Mouse (Mus musculus) liver, embryonic 13.5 days (tissue): ENCODE data around the gene Ndfip2. TPM values are rescaled to one million over a fixed set of nuclear protein-coding genes. Genes with fewer than 3 reads are reported as not detected.

Source experiments
- ATAC-seq: fragments of 200-750 bp; cut with Nextera tagmentation; 2 replicates; pipeline ENCODE4 v1.8.0; 2017; ENCODE audit warnings: low read depth, mild to moderate bottlenecking, moderate number of reproducible peaks, moderate library complexity
- DNase-seq: peaks from one replicate; pipeline ENCODE4 v3.0.0; 2022
- H3K27ac ChIP-seq: fragments of 300-500 bp; sonication (generic); 2 replicates; pipeline ENCODE4 v1.5.1; 2015; ENCODE audit warnings: moderate library complexity, mild to moderate bottlenecking, inconsistent platforms
- H3K27me3 ChIP-seq: fragments of 300-500 bp; sonication (generic); 2 replicates; pipeline ENCODE4 v1.6.1; 2015; ENCODE audit warnings: mild to moderate bottlenecking, inconsistent platforms
- H3K36me3 ChIP-seq: fragments of 300-500 bp; sonication (generic); 2 replicates; pipeline ENCODE4 v1.6.1; 2015; ENCODE audit warnings: mild to moderate bottlenecking, inconsistent platforms
- H3K4me1 ChIP-seq: fragments of 300-500 bp; sonication (generic); replicated peaks from 2 replicates; pipeline ENCODE4 v1.6.1; 2015; ENCODE audit warnings: inconsistent platforms
- H3K4me2 ChIP-seq: fragments of 300-500 bp; sonication (generic); 2 replicates; pipeline ENCODE4 v1.6.1; 2015; ENCODE audit warnings: inconsistent platforms, mild to moderate bottlenecking, moderate library complexity
- H3K4me3 ChIP-seq: fragments of 300-500 bp; sonication (generic); replicated peaks from 2 replicates; pipeline ENCODE4 v1.5.1; 2015; ENCODE audit warnings: mild to moderate bottlenecking, inconsistent platforms
- H3K9ac ChIP-seq: fragments of 300-500 bp; sonication (generic); 2 replicates; pipeline ENCODE4 v1.6.1; 2015; ENCODE audit warnings: mild to moderate bottlenecking, inconsistent platforms
- H3K9me3 ChIP-seq: fragments of 300-500 bp; sonication (generic); replicated peaks from 2 replicates; pipeline ENCODE4 v1.6.1; 2016; ENCODE audit warnings: inconsistent platforms
- WGBS: fragments of 180-500 bp; shearing (Covaris S2); methylation state at CpG from one replicate; pipeline ENCODE4 v1.1.7; 2015; ENCODE audit not compliant: insufficient replicate concordance; 5-methylcytosine and 5-hydroxymethylcytosine counted together
- polyA plus RNA-seq: library from polyadenylated mRNA; unstranded; fragments of >200 nt; fragmentation: Nextera tagmentation; extraction: Ambion mirVana; gene quantifications from 2 replicates; pipeline ENCODE4 v1.2.1, GENCODE M21; 2015

The Ndfip2 gene
- polyA plus RNA-seq: 18.5 and 23.4 TPM in 2 replicates

- DNase-seq: peak; percentile 77
- Histone ChIP-seq H3K9me3 (no peaks in the 10 kb centered on the region), H3K4me3 (peak within 1 kb of the TSS; percentile 82), H3K36me3 (no peaks in the 10 kb centered on the region), H3K9ac (peak within 1 kb of the TSS; percentile 86), H3K4me1 (peaks cover 19% of the 10 kb centered on the region), H3K27ac (peak within 1 kb of the TSS; percentile 82), H3K4me2 (peak within 1 kb of the TSS; percentile 92), H3K27me3 (no peaks in the 10 kb centered on the region)
- under 1% methylated on average over 70 of the region's 70 CpGs for WGBS
- ATAC-seq: peak; percentile 96
These were observed at the start of gene Ndfip2 for GRCm38 (mm10) chr14:105258379-105259034. Gene Ndfip2, plus strand, starts transcription at chr14:105258573.

GRCm38 (mm10) chr14:105219525-105220376 is 38.6 kb upstream of the Ndfip2 start:
- no peak overlapping the region for H3K4me2 ChIP-seq
- H3K9me3 ChIP-seq: no peaks in the 10 kb centered on the region
- H3K9ac ChIP-seq: no peak overlapping the region
- no peak for ATAC-seq
- H3K27ac ChIP-seq: no peak overlapping the region
- H3K36me3 ChIP-seq: no peaks in the 10 kb centered on the region
- H3K4me3 ChIP-seq: no peak overlapping the region
- no peak for DNase-seq
- no peaks in the 10 kb centered on the region for H3K27me3 ChIP-seq
- WGBS: 64% methylated on average over 9 of the region's 9 CpGs
- no peaks in the 10 kb centered on the region for H3K4me1 ChIP-seq

DNA sequence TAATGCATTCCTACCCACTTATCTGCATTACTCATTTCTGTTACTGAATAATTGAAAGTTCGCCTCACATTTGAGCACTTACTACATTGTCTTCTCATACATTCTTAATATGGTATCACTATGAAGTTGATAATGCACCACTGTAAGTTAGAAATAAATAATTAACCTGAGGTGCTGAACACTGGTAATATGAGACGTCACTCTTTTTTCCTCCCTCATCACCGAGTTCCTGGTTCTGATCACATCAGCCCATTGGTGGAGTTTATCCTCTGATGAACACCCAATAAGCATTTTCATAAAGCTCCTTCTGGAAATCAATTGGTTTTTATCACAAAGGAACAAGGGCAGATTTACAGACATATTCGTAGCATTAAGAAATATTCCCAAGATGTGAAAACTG is 36.1 kb upstream of the Ndfip2 start:
- no peaks in the 10 kb centered on the region for H3K4me1 ChIP-seq
- no peak overlapping the region for H3K4me3 ChIP-seq
- H3K9ac ChIP-seq: no peak overlapping the region
- ATAC-seq (no peak), DNase-seq (no peak)
- WGBS: 60% methylated on average over 4 of the region's 4 CpGs
- no peaks in the 10 kb centered on the region for H3K27me3 ChIP-seq
- H3K4me2 ChIP-seq: no peak overlapping the region
- H3K36me3 ChIP-seq: no peaks in the 10 kb centered on the region
- H3K9me3 ChIP-seq: no peaks in the 10 kb centered on the region
- no peak overlapping the region for H3K27ac ChIP-seq

- H3K27ac ChIP-seq: no peak overlapping the region
- no peaks in the 10 kb centered on the region for H3K27me3 ChIP-seq
- no peaks in the 10 kb centered on the region for H3K4me1 ChIP-seq
- WGBS: 58% methylated on average over 4 of the region's 4 CpGs
- no peak for DNase-seq
- H3K36me3 ChIP-seq: no peaks in the 10 kb centered on the region
- no peak overlapping the region for H3K4me3 ChIP-seq
- H3K4me2 ChIP-seq: no peak overlapping the region
- H3K9ac ChIP-seq: no peak overlapping the region
- ATAC-seq: no peak
- no peaks in the 10 kb centered on the region for H3K9me3 ChIP-seq
These were observed 32.6 kb upstream of the Ndfip2 start for GRCm38 (mm10) chr14:105225790-105226189.

DNA sequence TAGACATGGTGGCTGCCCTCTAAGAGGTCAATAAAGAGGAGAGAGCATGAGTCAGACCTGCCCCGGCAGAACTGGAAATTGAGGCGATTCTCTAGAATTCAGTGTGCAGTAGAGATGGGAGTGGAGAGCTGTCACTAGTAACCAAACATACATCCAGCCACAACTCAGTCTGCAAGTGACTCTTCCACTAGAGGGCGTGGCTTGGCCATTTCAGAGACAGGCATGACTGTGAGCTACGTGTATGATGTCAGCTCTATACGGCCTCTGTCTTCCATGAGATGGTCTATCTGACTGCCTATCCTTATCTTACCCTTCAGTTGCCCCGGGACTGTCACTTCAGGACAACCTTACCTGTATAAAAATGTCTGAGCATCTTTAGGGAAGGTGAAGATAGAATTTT is 26.0 kb upstream of the Ndfip2 start:
- no peaks in the 10 kb centered on the region for H3K27me3 ChIP-seq
- H3K36me3 ChIP-seq: no peaks in the 10 kb centered on the region
- peak; percentile 15 for DNase-seq
- no peak overlapping the region for H3K4me2 ChIP-seq
- H3K4me1 ChIP-seq: no peaks in the 10 kb centered on the region
- H3K9me3 ChIP-seq: no peaks in the 10 kb centered on the region
- H3K27ac ChIP-seq: no peak overlapping the region
- ATAC-seq: peak; percentile 43; the same call in 1 of the 2 replicates
- no peak overlapping the region for H3K4me3 ChIP-seq
- WGBS: 23% methylated on average over 6 of the region's 6 CpGs
- H3K9ac ChIP-seq: no peak overlapping the region

GRCm38 (mm10) chr14:105236596-105236995 is 21.8 kb upstream of the Ndfip2 start:
- ATAC-seq: no peak
- H3K36me3 ChIP-seq: no peaks in the 10 kb centered on the region
- H3K4me3 ChIP-seq: no peak overlapping the region
- H3K9ac ChIP-seq: no peak overlapping the region
- H3K27me3 ChIP-seq: no peaks in the 10 kb centered on the region
- H3K4me1 ChIP-seq: no peaks in the 10 kb centered on the region
- 73% methylated on average over 4 of the region's 4 CpGs for WGBS
- no peaks in the 10 kb centered on the region for H3K9me3 ChIP-seq
- no peak overlapping the region for H3K4me2 ChIP-seq
- no peak overlapping the region for H3K27ac ChIP-seq
- no peak for DNase-seq

- DNase-seq (no peak), ATAC-seq (no peak)
- 66% methylated on average over 9 of the region's 9 CpGs for WGBS
- Histone ChIP-seq H3K4me1 (no peaks in the 10 kb centered on the region), H3K9me3 (no peaks in the 10 kb centered on the region), H3K9ac (no peak overlapping the region), H3K4me3 (no peak overlapping the region), H3K4me2 (no peak overlapping the region), H3K27ac (no peak overlapping the region), H3K36me3 (no peaks in the 10 kb centered on the region), H3K27me3 (no peaks in the 10 kb centered on the region)
These were observed 20.6 kb upstream of the Ndfip2 start for GRCm38 (mm10) chr14:105237736-105238135.

GRCm38 (mm10) chr14:105238450-105239038 is 19.8 kb upstream of the Ndfip2 start:
- no peak overlapping the region for H3K4me2 ChIP-seq
- H3K9me3 ChIP-seq: no peaks in the 10 kb centered on the region
- no peak overlapping the region for H3K4me3 ChIP-seq
- no peaks in the 10 kb centered on the region for H3K36me3 ChIP-seq
- H3K27me3 ChIP-seq: no peaks in the 10 kb centered on the region
- WGBS: 57% methylated on average over 5 of the region's 5 CpGs
- H3K9ac ChIP-seq: no peak overlapping the region
- DNase-seq (no peak), ATAC-seq (no peak)
- no peak overlapping the region for H3K27ac ChIP-seq
- no peaks in the 10 kb centered on the region for H3K4me1 ChIP-seq

DNA sequence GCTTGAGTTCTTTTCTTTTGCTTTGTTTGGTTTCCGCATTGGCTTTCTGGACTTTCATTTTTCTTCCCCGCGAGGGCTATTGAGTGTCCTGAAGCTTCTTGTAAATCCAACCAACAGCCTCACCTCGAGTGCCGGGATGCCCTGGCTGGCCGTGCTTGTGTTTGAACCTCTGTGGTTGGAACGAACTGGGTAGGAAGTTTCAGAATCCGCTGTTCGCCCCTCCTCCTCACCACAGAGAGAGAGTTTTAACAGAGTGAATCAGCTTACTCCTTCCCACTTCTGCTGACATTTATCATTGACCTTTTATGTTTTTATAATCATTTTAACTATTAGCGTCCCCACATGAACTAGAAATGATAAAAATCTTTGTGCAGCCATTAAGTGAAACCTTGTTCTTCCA is 18.3 kb upstream of the Ndfip2 start:
- DNase-seq (no peak), ATAC-seq (no peak)
- Histone ChIP-seq H3K9ac (no peak overlapping the region), H3K4me1 (no peaks in the 10 kb centered on the region), H3K27me3 (no peaks in the 10 kb centered on the region), H3K4me3 (no peak overlapping the region), H3K9me3 (no peaks in the 10 kb centered on the region), H3K4me2 (no peak overlapping the region), H3K27ac (no peak overlapping the region), H3K36me3 (no peaks in the 10 kb centered on the region)
- WGBS: 62% methylated on average over 10 of the region's 10 CpGs

- no peaks in the 10 kb centered on the region for H3K27me3 ChIP-seq
- no peak overlapping the region for H3K9ac ChIP-seq
- no peak for ATAC-seq
- no peak overlapping the region for H3K4me3 ChIP-seq
- no peak for DNase-seq
- H3K27ac ChIP-seq: no peak overlapping the region
- H3K4me2 ChIP-seq: no peak overlapping the region
- no peaks in the 10 kb centered on the region for H3K9me3 ChIP-seq
- WGBS: 66% methylated on average over 7 of the region's 7 CpGs
- no peaks in the 10 kb centered on the region for H3K36me3 ChIP-seq
- no peaks in the 10 kb centered on the region for H3K4me1 ChIP-seq
These were observed 14.4 kb upstream of the Ndfip2 start for GRCm38 (mm10) chr14:105243805-105244443.

DNA sequence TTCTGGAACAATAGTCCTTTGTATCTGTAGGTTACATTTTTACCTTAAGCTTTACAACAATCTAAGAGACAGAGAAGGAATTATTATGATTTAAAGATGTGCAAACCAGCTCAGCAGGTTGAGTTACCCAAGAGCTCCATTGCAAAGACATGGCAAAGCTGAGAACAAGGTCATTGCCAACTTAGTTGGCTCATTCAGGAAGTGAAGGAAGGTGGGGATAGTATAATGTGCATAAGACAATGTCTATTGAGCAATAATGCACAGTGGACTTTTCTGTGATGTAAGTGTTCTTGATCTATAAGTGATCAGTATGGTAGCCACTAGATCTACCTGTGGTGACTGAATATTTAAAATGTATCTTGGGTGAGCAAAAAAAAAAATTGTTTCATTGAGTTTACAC is 7.3 kb upstream of the Ndfip2 start:
- no peaks in the 10 kb centered on the region for H3K4me1 ChIP-seq
- DNase-seq (no peak), ATAC-seq (no peak)
- H3K36me3 ChIP-seq: no peaks in the 10 kb centered on the region
- H3K9ac ChIP-seq: no peak overlapping the region
- no peaks in the 10 kb centered on the region for H3K27me3 ChIP-seq
- no peaks in the 10 kb centered on the region for H3K9me3 ChIP-seq
- H3K4me2 ChIP-seq: no peak overlapping the region
- no peak overlapping the region for H3K4me3 ChIP-seq
- H3K27ac ChIP-seq: no peak overlapping the region
